Mouse (Mus musculus) naive thymus-derived CD4-positive, alpha-beta T cell, adult 2 months (primary cell): Measurements from ENCODE around the gene Nutf2.
"Not testable (repeated sequence)": the region's sequence is repeated elsewhere in the genome, so short reads cannot be mapped to it uniquely, and the experiment has no call there.

Experiments used
- DNase-seq: peaks from one replicate; pipeline ENCODE4 v3.0.0-alpha.2; 2011; ENCODE audit warnings: low read depth

Nutf2 gene

DNA sequence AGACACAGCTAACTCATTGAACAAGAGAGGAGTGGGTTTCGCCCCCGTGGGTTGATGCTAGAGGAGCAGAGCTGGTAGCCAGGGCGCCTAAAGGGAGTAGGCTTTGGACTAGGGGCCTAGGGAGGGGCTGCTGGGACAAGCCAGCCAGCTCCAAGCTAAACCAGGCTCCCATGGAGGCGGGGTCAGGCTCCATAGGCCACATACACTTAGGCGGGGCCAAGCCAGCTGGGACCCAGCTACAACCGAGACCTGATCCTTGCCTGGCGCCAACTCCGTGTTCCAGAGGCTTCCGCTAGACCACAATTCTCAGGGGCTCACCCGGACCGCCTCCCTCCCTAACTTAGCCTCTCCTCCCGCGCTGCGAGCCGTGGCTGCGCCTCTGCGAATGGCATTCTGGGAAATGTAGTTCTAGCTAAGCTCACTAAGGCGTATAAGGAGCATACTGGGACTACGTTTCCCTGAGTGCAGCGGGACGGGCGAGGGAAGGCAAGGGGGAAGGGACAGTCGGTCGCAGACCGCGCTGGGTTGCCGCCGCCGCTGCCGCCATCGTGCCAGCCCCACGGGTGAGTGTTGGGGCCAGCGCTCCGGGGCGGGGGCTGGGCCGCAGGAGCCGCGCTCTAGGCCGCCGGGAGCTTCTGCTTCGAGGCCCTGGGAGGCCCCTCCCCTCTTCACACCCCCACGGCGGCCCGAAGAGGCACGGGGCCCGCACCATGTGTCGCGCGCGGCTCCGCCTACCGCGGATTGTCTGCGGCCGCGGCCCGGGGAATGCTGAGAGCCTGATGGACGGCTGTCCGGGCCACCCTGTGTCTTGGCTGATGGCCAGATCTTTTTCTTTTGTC, at the start of gene Nutf2:
TSS of gene Nutf2 (plus strand) at position 438 of the 839 bp plus-strand sequence.
- peak; percentile 93 for DNase-seq

GRCm38 (mm10) chr8:105811061-105811460, 49.3 kb upstream of the Nutf2 start:
- no peak for DNase-seq

GRCm38 (mm10) chr8:105811543-105811942, 48.8 kb upstream of the Nutf2 start:
- DNase-seq, result peak; percentile 59

DNA sequence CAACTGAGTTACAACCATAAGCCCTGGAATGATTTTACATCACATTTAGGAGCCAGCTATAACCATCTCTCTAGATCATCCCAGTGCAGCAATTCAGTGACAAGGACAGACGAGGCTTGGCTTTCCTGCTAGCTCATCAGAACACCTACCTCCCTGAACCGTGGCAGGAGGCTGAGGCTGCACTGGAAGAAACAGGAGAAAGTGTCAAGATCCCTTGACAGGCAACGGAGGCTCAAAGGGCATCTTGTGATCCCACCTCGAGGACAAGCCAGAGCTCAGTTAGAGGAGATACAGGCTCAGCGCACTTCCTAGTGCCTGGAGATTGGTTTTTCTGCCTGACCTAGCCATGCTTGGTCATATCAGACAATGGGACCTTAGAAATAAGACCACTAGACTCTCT, 47.9 kb upstream of the Nutf2 start:
- no peak for DNase-seq

GRCm38 (mm10) chr8:105813241-105813640, 47.1 kb upstream of the Nutf2 start:
- DNase-seq, result no peak

GRCm38 (mm10) chr8:105819659-105820058, 40.7 kb upstream of the Nutf2 start:
- DNase-seq, result no peak

DNA sequence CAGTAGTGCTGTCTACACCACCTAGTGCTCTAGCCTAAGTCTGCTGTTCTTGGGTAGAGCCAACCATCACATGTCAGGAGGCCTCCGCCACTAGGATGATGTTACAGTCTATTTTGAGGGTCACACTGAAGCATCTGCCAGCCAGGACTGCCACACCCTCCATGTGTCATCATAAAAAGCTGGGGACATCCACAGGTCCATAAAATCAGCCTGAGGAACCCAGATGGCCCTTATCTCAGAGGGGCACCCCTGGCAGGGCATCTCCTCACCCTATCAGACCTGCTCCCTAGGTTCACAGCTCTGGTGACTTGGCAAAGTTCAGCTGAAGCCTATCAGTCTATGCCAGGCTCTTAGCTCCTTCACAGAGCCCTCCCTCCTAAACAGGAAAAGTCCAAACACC, 39.5 kb upstream of the Nutf2 start:
- DNase-seq, result no peak

DNA sequence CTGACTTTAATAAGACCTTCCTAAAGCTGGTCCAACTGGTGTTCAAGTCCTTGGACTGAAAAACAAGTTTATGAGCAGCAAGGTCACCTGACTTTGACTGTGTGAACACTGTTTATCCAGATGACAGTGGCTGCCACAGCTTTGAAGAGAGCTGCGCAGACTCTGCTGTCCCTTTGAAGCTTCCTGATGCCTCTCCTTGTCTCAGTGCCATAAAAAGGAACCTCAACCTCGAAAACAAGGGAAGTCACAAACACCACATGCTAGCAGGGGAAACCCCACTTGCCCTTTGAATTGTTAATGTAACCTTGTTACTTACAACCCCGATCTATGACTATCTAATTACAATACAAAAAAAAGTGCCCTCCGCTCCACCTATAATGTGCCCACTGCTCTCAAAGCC, 34.9 kb upstream of the Nutf2 start:
- peak; percentile 79 for DNase-seq

DNA sequence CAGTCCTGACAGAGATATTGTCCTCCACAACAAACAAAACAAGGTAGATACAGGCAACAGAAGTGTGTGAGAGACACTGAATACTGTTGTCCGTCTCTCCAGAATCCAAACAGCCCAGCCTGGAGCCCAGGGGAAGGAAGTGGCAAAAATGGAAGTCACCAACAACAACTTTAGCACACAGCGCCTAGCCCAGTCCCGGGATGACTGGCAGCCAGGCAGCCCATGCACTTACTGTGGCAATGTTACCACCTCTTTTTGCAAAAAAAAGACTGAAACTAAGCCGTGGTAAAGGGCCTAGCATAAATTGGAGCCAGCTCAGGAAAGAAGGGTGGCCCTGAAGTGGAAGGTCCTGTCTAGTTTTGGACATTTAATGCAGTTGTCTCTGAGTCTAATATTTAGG, 34.0 kb upstream of the Nutf2 start:
- DNase-seq, result no peak

DNA sequence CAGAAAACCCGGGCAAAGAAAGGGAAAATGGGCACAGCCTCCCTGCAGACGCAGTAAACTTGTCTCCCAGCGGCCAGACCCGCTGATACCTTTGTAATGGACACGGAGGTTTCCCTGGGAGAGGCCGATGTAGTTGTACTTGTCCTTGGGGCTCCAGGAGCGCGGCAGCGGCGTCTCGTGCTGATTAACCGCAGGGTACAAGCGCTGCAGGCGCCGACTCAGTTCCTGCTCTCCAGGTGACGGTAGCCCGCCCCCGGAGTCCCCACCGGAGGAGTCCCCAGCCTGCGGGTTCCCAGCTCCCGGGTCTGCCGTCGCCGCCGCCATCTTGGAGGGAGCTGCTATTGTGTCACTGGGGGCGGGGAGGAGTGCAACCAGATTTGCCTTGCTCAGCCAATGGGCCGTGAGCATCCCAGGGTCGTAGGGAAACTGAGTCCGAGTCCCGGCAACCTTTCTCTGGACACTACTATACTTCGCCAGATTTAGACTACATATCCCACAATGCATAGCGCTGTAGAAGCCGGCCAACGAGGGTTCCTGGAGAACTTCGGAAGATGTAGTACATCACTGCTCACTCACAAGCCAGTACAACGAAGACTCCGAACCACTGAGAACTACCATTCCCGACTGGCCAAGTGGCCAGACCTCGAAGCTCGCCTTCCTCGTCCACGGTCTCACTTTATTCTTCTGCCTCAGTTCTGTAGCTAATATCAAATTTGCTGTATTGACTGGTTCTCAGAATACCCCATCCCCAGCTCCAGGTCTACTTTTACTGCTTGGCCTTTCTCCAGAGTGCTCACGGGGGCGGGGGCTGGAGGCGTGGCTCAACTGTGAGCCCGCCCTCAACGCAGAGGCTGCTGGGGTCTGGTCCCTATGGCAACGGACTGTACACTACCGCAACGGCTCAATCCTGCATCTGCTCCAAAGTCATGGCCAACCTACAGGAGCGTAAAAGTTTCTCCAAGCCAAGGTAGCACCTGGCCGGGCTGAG, 33.2 kb upstream of the Nutf2 start, which contains the start of the genes Ranbp10 and Tsnaxip1:
TSS of gene Ranbp10 (minus strand) at position 490 of the 988 bp plus-strand sequence.
TSS of gene Tsnaxip1 (plus strand) at position 871 of the 988 bp plus-strand sequence.
- DNase-seq, result peak; percentile 98

- not testable (repeated sequence) for DNase-seq
Observed at GRCm38 (mm10) chr8:105833740-105834139, 26.6 kb upstream of the Nutf2 start.

- DNase-seq, result peak; percentile 92
Observed at GRCm38 (mm10) chr8:105835318-105835717, 25.1 kb upstream of the Nutf2 start.

DNA sequence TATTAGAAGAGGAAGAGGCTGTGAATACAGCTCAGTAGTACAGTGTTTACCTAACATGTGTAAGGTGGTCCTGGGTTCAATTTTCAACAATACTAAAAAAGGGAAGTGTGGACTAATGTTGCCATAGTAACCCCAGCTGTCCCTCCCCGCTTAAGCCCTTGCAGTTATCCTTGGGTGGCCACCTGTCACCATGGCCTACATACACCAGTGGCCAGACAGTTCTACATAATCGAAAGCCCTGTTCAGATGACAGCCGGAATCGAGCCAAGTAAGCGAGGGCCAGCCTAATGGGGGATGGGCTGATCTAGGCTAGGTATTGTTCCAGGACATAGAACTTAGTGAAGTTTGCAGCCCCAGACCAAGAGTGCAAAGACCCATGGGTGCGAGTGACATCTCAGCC, 23.4 kb upstream of the Nutf2 start:
- no peak for DNase-seq

GRCm38 (mm10) chr8:105839209-105839608, 21.2 kb upstream of the Nutf2 start:
- DNase-seq, result no peak

GRCm38 (mm10) chr8:105846678-105847077, 13.7 kb upstream of the Nutf2 start:
- DNase-seq, result no peak

DNA sequence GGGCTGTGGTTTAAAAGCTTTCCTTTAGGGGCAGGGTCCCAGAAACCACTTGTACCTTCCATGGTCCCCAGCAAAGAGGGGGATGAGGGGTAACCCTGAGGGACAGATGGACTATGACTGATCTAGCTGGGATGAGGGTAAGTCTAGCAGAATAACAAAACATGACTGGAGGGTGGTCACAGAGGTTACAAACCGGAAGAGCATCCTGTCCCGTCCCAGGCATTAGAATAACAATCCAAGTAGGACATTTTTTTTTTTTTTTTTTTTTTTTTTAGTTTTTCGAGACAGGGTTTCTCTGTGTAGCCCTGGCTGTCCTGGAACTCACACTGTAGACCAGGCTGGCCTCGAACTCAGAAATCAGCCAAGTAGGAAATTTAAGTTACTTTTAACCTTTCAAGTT, 10.4 kb upstream of the Nutf2 start:
- no peak for DNase-seq

GRCm38 (mm10) chr8:105850611-105851010, 9.8 kb upstream of the Nutf2 start:
- no peak for DNase-seq

- DNase-seq, result peak; percentile 92
Observed at GRCm38 (mm10) chr8:105851651-105852143, 8.7 kb upstream of the Nutf2 start.

GRCm38 (mm10) chr8:105852146-105852729, 8.1 kb upstream of the Nutf2 start:
- DNase-seq, result no peak

DNA sequence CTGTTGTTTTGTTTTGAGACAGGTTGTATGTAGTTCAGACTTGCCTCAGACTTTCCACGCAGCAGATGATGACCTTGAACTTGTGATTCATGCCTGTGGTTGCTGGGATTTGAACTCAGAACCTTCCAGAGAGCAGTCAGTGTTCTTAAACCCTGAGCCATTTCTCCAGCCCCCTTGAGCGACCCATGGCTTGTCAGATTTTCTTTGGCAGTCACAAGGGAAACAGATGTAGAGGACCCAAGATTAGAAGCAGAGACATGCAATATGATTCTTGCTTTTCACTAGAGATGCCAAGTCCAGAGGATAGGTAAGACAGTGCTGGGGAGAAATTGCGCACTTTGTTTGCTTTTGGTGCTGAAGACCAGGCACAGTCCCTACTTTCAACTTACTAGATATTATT, 7.2 kb upstream of the Nutf2 start, which contains the start of gene Cenpt:
TSS of gene Cenpt (minus strand) at position 101 of the 400 bp plus-strand sequence.
- no peak for DNase-seq

GRCm38 (mm10) chr8:105854303-105854702, 6.1 kb upstream of the Nutf2 start:
- DNase-seq, result no peak

- DNase-seq, result peak; percentile 96
Observed at GRCm38 (mm10) chr8:105854715-105855216, 5.6 kb upstream of the Nutf2 start, which contains the start of gene Thap11. Gene Thap11 (plus strand): TSS chr8:105855132.
